Mouse (Mus musculus): ENCODE results near the gene Utrn. TPM values are rescaled to one million over a fixed set of nuclear protein-coding genes. Genes with fewer than 3 reads are reported as not detected.

Gene Utrn
- polyA plus RNA-seq, 1 experiment from 2014 or later = 90.3 TPM

GRCm38 (mm10) chr10:12564425-12564824, 304.7 kb downstream of the Utrn start:
- Histone ChIP-seq H3K4me1 (ENCODE audit: control insufficient read depth, insufficient read depth, low read length) (0 out of 2 replicates have a peak, but pooled peaks cover 3% of the 10 kb centered on the region), H3K4me3 (ENCODE audit: low read depth, low read length) (no peak overlapping the region), H3K4me2 (replicated peaks; ENCODE audit: low read depth, low read length) (no peak overlapping the region), H3K9me3 (ENCODE audit: control insufficient read depth, low read depth, low read length) (no peaks in the 10 kb centered on the region), H3K27ac (ENCODE audit: low read length) (no peak overlapping the region), H3K9ac (replicated peaks; ENCODE audit: low read depth, low read length) (no peak overlapping the region), H3K36me3 (ENCODE audit: control insufficient read depth, insufficient read depth, low read length) (no peaks in the 10 kb centered on the region), H3K27me3 (ENCODE audit: control insufficient read depth, insufficient read depth, low read length) (no peaks in the 10 kb centered on the region)
- WGBS = 63% methylated on average over 4 of the region's 4 CpGs
- no peak for ATAC-seq (ENCODE audit: insufficient number of reproducible peaks, insufficient read depth, low FRiP score, low read depth)

- no peak overlapping the region for H3K4me3 ChIP-seq (ENCODE audit: low read depth, low read length)
- no peak overlapping the region for H3K9ac ChIP-seq (replicated peaks; ENCODE audit: low read depth, low read length)
- H3K27me3 ChIP-seq (ENCODE audit: control insufficient read depth, insufficient read depth, low read length) = no peaks in the 10 kb centered on the region
- ATAC-seq (ENCODE audit: insufficient number of reproducible peaks, insufficient read depth, low FRiP score, low read depth) = no peak
- 0 out of 2 replicates have a peak, but pooled peaks cover 3% of the 10 kb centered on the region for H3K4me1 ChIP-seq (ENCODE audit: control insufficient read depth, insufficient read depth, low read length)
- H3K4me2 ChIP-seq (replicated peaks; ENCODE audit: low read depth, low read length) = no peak overlapping the region
- no peak overlapping the region for H3K27ac ChIP-seq (ENCODE audit: low read length)
- 50% methylated on average over 5 of the region's 5 CpGs for WGBS
- no peaks in the 10 kb centered on the region for H3K9me3 ChIP-seq (ENCODE audit: control insufficient read depth, low read depth, low read length)
- no peaks in the 10 kb centered on the region for H3K36me3 ChIP-seq (ENCODE audit: control insufficient read depth, insufficient read depth, low read length)
Measured at GRCm38 (mm10) chr10:12558810-12559209, 310.4 kb downstream of the Utrn start.

- Histone ChIP-seq H3K36me3 (ENCODE audit: control insufficient read depth, insufficient read depth, low read length) (no peaks in the 10 kb centered on the region), H3K4me3 (ENCODE audit: low read depth, low read length) (no peak overlapping the region), H3K9me3 (ENCODE audit: control insufficient read depth, low read depth, low read length) (no peaks in the 10 kb centered on the region), H3K27ac (ENCODE audit: low read length) (no peak overlapping the region), H3K4me2 (replicated peaks; ENCODE audit: low read depth, low read length) (no peak overlapping the region), H3K9ac (replicated peaks; ENCODE audit: low read depth, low read length) (no peak overlapping the region), H3K4me1 (ENCODE audit: control insufficient read depth, insufficient read depth, low read length) (peaks cover under 1% of the 10 kb centered on the region; the same call in 1 of the 2 replicates), H3K27me3 (ENCODE audit: control insufficient read depth, insufficient read depth, low read length) (no peaks in the 10 kb centered on the region)
- peak; percentile 69; the same call in 1 of the 2 replicates for ATAC-seq (ENCODE audit: insufficient number of reproducible peaks, insufficient read depth, low FRiP score, low read depth)
- 52% methylated on average over 2 of the region's 2 CpGs for WGBS
Measured at GRCm38 (mm10) chr10:12554090-12554718, 315.0 kb downstream of the Utrn start.

- Histone ChIP-seq H3K9me3 (ENCODE audit: control insufficient read depth, low read depth, low read length) (no peaks in the 10 kb centered on the region), H3K27ac (ENCODE audit: low read length) (no peak overlapping the region), H3K4me3 (ENCODE audit: low read depth, low read length) (no peak overlapping the region), H3K36me3 (ENCODE audit: control insufficient read depth, insufficient read depth, low read length) (no peaks in the 10 kb centered on the region), H3K9ac (replicated peaks; ENCODE audit: low read depth, low read length) (no peak overlapping the region), H3K4me2 (replicated peaks; ENCODE audit: low read depth, low read length) (no peak overlapping the region), H3K27me3 (ENCODE audit: control insufficient read depth, insufficient read depth, low read length) (no peaks in the 10 kb centered on the region), H3K4me1 (ENCODE audit: control insufficient read depth, insufficient read depth, low read length) (peaks cover 12% of the 10 kb centered on the region; the same call in 1 of the 2 replicates)
- no peak for ATAC-seq (ENCODE audit: insufficient number of reproducible peaks, insufficient read depth, low FRiP score, low read depth)
- 65% methylated on average over 5 of the region's 5 CpGs for WGBS
Measured at GRCm38 (mm10) chr10:12552890-12553278, 316.3 kb downstream of the Utrn start.

GRCm38 (mm10) chr10:12552196-12552889, 316.8 kb downstream of the Utrn start:
- Histone ChIP-seq H3K4me2 (replicated peaks; ENCODE audit: low read depth, low read length) (no peak overlapping the region), H3K9me3 (ENCODE audit: control insufficient read depth, low read depth, low read length) (no peaks in the 10 kb centered on the region), H3K4me3 (ENCODE audit: low read depth, low read length) (no peak overlapping the region), H3K9ac (replicated peaks; ENCODE audit: low read depth, low read length) (no peak overlapping the region), H3K36me3 (ENCODE audit: control insufficient read depth, insufficient read depth, low read length) (no peaks in the 10 kb centered on the region), H3K27me3 (ENCODE audit: control insufficient read depth, insufficient read depth, low read length) (no peaks in the 10 kb centered on the region), H3K27ac (ENCODE audit: low read length) (no peak overlapping the region), H3K4me1 (ENCODE audit: control insufficient read depth, insufficient read depth, low read length) (peaks cover 12% of the 10 kb centered on the region; the same call in 1 of the 2 replicates)
- ATAC-seq (ENCODE audit: insufficient number of reproducible peaks, insufficient read depth, low FRiP score, low read depth) = no peak
- WGBS = 38% methylated on average over 11 of the region's 11 CpGs

- Histone ChIP-seq H3K36me3 (ENCODE audit: control insufficient read depth, insufficient read depth, low read length) (no peaks in the 10 kb centered on the region), H3K27me3 (ENCODE audit: control insufficient read depth, insufficient read depth, low read length) (no peaks in the 10 kb centered on the region), H3K9ac (replicated peaks; ENCODE audit: low read depth, low read length) (no peak overlapping the region), H3K4me1 (ENCODE audit: control insufficient read depth, insufficient read depth, low read length) (peaks cover 12% of the 10 kb centered on the region; the same call in 1 of the 2 replicates), H3K4me2 (replicated peaks; ENCODE audit: low read depth, low read length) (no peak overlapping the region), H3K9me3 (ENCODE audit: control insufficient read depth, low read depth, low read length) (no peaks in the 10 kb centered on the region), H3K27ac (ENCODE audit: low read length) (no peak overlapping the region), H3K4me3 (ENCODE audit: low read depth, low read length) (no peak overlapping the region)
- 65% methylated on average over 5 of the region's 5 CpGs for whole genome bisulfite sequencing
- no peak for ATAC-seq (ENCODE audit: insufficient number of reproducible peaks, insufficient read depth, low FRiP score, low read depth)
Measured at GRCm38 (mm10) chr10:12551735-12552134, 317.4 kb downstream of the Utrn start.

GRCm38 (mm10) chr10:12549945-12550540, 319.1 kb downstream of the Utrn start:
- Histone ChIP-seq H3K4me2 (replicated peaks; ENCODE audit: low read depth, low read length) (no peak overlapping the region), H3K4me1 (ENCODE audit: control insufficient read depth, insufficient read depth, low read length) (peaks cover 12% of the 10 kb centered on the region; the same call in 1 of the 2 replicates), H3K36me3 (ENCODE audit: control insufficient read depth, insufficient read depth, low read length) (no peaks in the 10 kb centered on the region), H3K9me3 (ENCODE audit: control insufficient read depth, low read depth, low read length) (no peaks in the 10 kb centered on the region), H3K4me3 (ENCODE audit: low read depth, low read length) (no peak overlapping the region), H3K27ac (ENCODE audit: low read length) (no peak overlapping the region), H3K9ac (replicated peaks; ENCODE audit: low read depth, low read length) (no peak overlapping the region), H3K27me3 (ENCODE audit: control insufficient read depth, insufficient read depth, low read length) (no peaks in the 10 kb centered on the region)
- ATAC-seq (ENCODE audit: insufficient number of reproducible peaks, insufficient read depth, low FRiP score, low read depth) = no peak; the same call in 1 of the 2 replicates
- WGBS = 40% methylated on average over 1 of the region's 1 CpGs

- 39% methylated on average over 5 of the region's 5 CpGs for WGBS
- Histone ChIP-seq H3K4me1 (ENCODE audit: control insufficient read depth, insufficient read depth, low read length) (peaks cover 12% of the 10 kb centered on the region; the same call in 1 of the 2 replicates), H3K27me3 (ENCODE audit: control insufficient read depth, insufficient read depth, low read length) (no peaks in the 10 kb centered on the region), H3K36me3 (ENCODE audit: control insufficient read depth, insufficient read depth, low read length) (no peaks in the 10 kb centered on the region), H3K27ac (ENCODE audit: low read length) (no peak overlapping the region), H3K4me2 (replicated peaks; ENCODE audit: low read depth, low read length) (no peak overlapping the region; the same call in 1 of the 2 replicates), H3K9me3 (ENCODE audit: control insufficient read depth, low read depth, low read length) (no peaks in the 10 kb centered on the region), H3K9ac (replicated peaks; ENCODE audit: low read depth, low read length) (no peak overlapping the region), H3K4me3 (ENCODE audit: low read depth, low read length) (no peak overlapping the region)
- ATAC-seq (ENCODE audit: insufficient number of reproducible peaks, insufficient read depth, low FRiP score, low read depth) = no peak
Measured at GRCm38 (mm10) chr10:12549261-12549660, 319.9 kb downstream of the Utrn start.

Data from stomach, embryonic 14.5 days (tissue).